8 mouse cellular contexts compared by ENCODE assay signal in the genomic region with DNA sequence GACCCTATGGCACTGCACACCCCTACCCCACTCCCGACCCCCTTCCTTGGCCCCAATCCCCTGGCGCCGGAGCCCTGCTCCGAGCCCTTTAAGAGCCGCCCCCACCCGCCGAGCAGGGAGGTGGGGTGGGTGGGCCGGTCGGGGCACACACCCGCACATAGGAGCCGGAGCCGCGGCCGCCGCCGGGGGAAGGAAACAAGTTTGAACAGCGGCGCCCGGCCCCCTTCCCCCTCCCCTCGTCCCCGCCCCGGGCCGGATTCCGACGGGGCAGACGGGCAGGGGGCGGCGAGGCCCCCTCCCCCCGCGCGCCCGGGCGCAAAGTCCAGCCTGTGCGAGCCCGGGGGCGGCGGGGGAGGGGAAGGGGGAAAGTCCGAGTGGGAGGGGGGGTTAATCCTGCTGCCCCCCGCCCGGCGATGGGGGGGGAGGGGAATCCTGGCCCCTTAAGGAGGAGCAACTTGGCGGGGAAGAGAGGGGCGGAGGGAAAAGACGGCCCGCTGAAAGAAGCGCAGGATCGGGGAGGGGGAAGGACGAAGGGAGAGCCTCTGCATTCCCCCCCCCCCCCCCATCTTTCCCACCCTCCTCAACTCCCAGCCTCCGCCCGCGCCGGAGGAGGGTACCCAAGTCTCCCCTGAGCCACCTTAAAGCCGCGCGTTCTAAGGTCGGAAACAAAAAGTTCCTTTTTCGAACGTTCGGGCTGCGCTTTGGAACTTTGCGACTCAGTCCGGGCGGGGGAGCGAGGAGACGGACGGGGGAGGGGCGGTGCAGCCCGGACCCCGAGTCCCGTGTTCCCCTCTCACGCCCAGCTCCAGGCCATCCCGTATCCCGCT. TPM values are rescaled to one million over a fixed set of nuclear protein-coding genes. Genes with fewer than 3 reads are reported as not detected.
DNase-seq lines count a peak whose midpoint lies in the region; ATAC-seq and TF ChIP-seq lines count a peak whose summit lies in the region.

No protein-coding gene starts in this region.

- peak overlapping the region; percentile 91 for H3K9ac ChIP-seq in liver, embryonic 12.5 days

- peak overlapping the region; percentile 100 for H3K4me3 ChIP-seq in kidney, adult 2 months (ENCODE audit: insufficient read depth, low read depth, low read length)
- peak overlapping the region; percentile 75 for H3K4me3 ChIP-seq in liver, embryonic 12.5 days
- H3K4me3 ChIP-seq in testis, adult 2 months (ENCODE audit: control insufficient read depth, low read depth, low read length), result peak overlapping the region; percentile 96

- peaks cover 2% of the 10 kb centered on the region; the same call in 1 of the 2 replicates for H3K36me3 ChIP-seq in kidney, adult 2 months (ENCODE audit: control insufficient read depth, insufficient read depth, low read length)
- peaks cover 22% of the 10 kb centered on the region for H3K36me3 ChIP-seq in liver, embryonic 12.5 days
- H3K36me3 ChIP-seq in testis, adult 2 months (ENCODE audit: control insufficient read depth, insufficient read depth, low read length), result no peaks in the 10 kb centered on the region

- no peak for TF ChIP-seq CTCF in kidney, adult 2 months (conservative IDR thresholded peaks at IDR 0.05; ENCODE audit: insufficient read depth, insufficient read length, low read depth, low read length)
- TF ChIP-seq CTCF in testis, adult 2 months (IDR thresholded peaks at IDR 0.05; ENCODE audit: control insufficient read depth, insufficient read depth, insufficient replicate concordance, low read depth, low read length), result no peak

- DNase-seq in 3134 (ENCODE audit: extremely low read depth, insufficient read length, low spot score), result peak; percentile 69
- DNase-seq in embryo, embryonic 9.5 days (ENCODE audit: extremely low spot score), result peak; percentile 92
- peak; percentile 69 for DNase-seq in heart, adult 8-10 months (ENCODE audit: low spot score)
- peak; percentile 88 for DNase-seq in kidney, adult 2 months
- DNase-seq in naive thymus-derived CD4-positive, alpha-beta T cell, adult 2 months (ENCODE audit: low read depth), result peak; percentile 85

- peaks cover 19% of the 10 kb centered on the region for H3K4me1 ChIP-seq in kidney, adult 2 months (ENCODE audit: control insufficient read depth, insufficient read depth, low read length)
- H3K4me1 ChIP-seq in liver, embryonic 12.5 days, result peaks cover 65% of the 10 kb centered on the region
- H3K4me1 ChIP-seq in testis, adult 2 months (ENCODE audit: control insufficient read depth, insufficient read depth, low read length), result peaks cover 29% of the 10 kb centered on the region

- 1% methylated on average over 68 of the region's 73 CpGs for WGBS in kidney, adult 2 months
- under 1% methylated on average over 49 of the region's 73 CpGs for WGBS in liver, embryonic 12.5 days (ENCODE audit: insufficient replicate concordance)

- no peaks in the 10 kb centered on the region for H3K27me3 ChIP-seq in kidney, adult 2 months (replicated peaks; ENCODE audit: control insufficient read depth, insufficient read depth, low read length)
- H3K27me3 ChIP-seq in liver, embryonic 12.5 days (replicated peaks), result 0 out of 2 replicates have a peak, but pooled peaks cover 5% of the 10 kb centered on the region
- no peaks in the 10 kb centered on the region for H3K27me3 ChIP-seq in testis, adult 2 months (ENCODE audit: control insufficient read depth, insufficient read depth, low read length)

- peak overlapping the region; percentile 99 for H3K27ac ChIP-seq in kidney, adult 2 months (ENCODE audit: insufficient read depth, low read depth, low read length)
- H3K27ac ChIP-seq in liver, embryonic 12.5 days, result peak overlapping the region; percentile 88
- H3K27ac ChIP-seq in testis, adult 2 months (ENCODE audit: control insufficient read depth, insufficient read depth, low read depth, low read length), result peak overlapping the region; percentile 81

- H3K4me2 ChIP-seq in liver, embryonic 12.5 days, result peak overlapping the region; percentile 100

- H3K9me3 ChIP-seq in liver, embryonic 12.5 days (replicated peaks), result no peaks in the 10 kb centered on the region

- no peak for TF ChIP-seq POLR2A in kidney, adult 2 months (IDR thresholded peaks at IDR 0.05; ENCODE audit: low read depth, low read length)
- no peak for TF ChIP-seq POLR2A in testis, adult 2 months (IDR thresholded peaks at IDR 0.05; ENCODE audit: control insufficient read depth, low read depth, low read length)

- peak; percentile 37 for ATAC-seq in activated CD4-positive, CD25-positive, alpha-beta regulatory T cell, adult 4 months
- peak; percentile 46 for ATAC-seq in liver, embryonic 12.5 days

RNA-seq across cellular contexts. Expression of gene Erf, which starts 1.0 kb away (rescaled TPM):
- under 1 TPM; 0.28 to 0.38 TPM for polyA plus RNA-seq in activated CD4-positive, CD25-positive, alpha-beta regulatory T cell, adult 4 months (2017; shearing (Covaris generic))
- 10 to 100 TPM; 17.2 to 22.5 (median 21.2) TPM for total RNA-seq in heart, adult 8-10 months (2022)
- polyA plus RNA-seq in kidney, adult 2 months (2012; rRNA removed), result 37.0 and 46.2 TPM in 2 replicates
- 6.5 and 7.5 TPM in 2 replicates for polyA plus RNA-seq in liver, embryonic 12.5 days (2016; fragmentation: Nextera tagmentation; extraction: Ambion mirVana)
- polyA plus RNA-seq in testis, adult 2 months (2012; rRNA removed), result 40.4 and 44.1 TPM in 2 replicates

RNA-seq across cellular contexts. Expression of gene Gsk3a, which starts 11.9 kb away (rescaled TPM):
- 1 to 10 TPM; 8.9 to 9.8 TPM for polyA plus RNA-seq in activated CD4-positive, CD25-positive, alpha-beta regulatory T cell, adult 4 months (2017; shearing (Covaris generic))
- 10 to 100 TPM; 66.1 to 71.3 (median 68.3) TPM for total RNA-seq in heart, adult 8-10 months (2022)
- polyA plus RNA-seq in kidney, adult 2 months (2012; rRNA removed), result 127 and 128 TPM in 2 replicates
- 13.0 and 14.4 TPM in 2 replicates for polyA plus RNA-seq in liver, embryonic 12.5 days (2016; fragmentation: Nextera tagmentation; extraction: Ambion mirVana)
- polyA plus RNA-seq in testis, adult 2 months (2012; rRNA removed), result 91.9 and 94.8 TPM in 2 replicates

RNA-seq across cellular contexts. Expression of gene Cic, which starts 18.0 kb away (rescaled TPM):
- 10 to 100 TPM; 23.2 to 26.0 TPM for polyA plus RNA-seq in activated CD4-positive, CD25-positive, alpha-beta regulatory T cell, adult 4 months (2017; shearing (Covaris generic))
- total RNA-seq in heart, adult 8-10 months (2022), result 10 to 100 TPM; 52.0 to 71.5 (median 59.6) TPM
- 41.8 and 41.9 TPM in 2 replicates for polyA plus RNA-seq in kidney, adult 2 months (2012; rRNA removed)
- 17.0 TPM in 2 replicates for polyA plus RNA-seq in liver, embryonic 12.5 days (2016; fragmentation: Nextera tagmentation; extraction: Ambion mirVana)
- 41.8 and 42.1 TPM in 2 replicates for polyA plus RNA-seq in testis, adult 2 months (2012; rRNA removed)

RNA-seq across cellular contexts. Expression of gene Zfp526, which starts 28.3 kb away (rescaled TPM):
- 1 to 10 TPM; 2.6 to 4.0 TPM for polyA plus RNA-seq in activated CD4-positive, CD25-positive, alpha-beta regulatory T cell, adult 4 months (2017; shearing (Covaris generic))
- total RNA-seq in heart, adult 8-10 months (2022), result 10 to 100 TPM in 2 of 4 experiments, 1 to 10 TPM in 2; 9.0 to 12.3 (median 9.9) TPM
- polyA plus RNA-seq in kidney, adult 2 months (2012; rRNA removed), result 8.9 and 10.8 TPM in 2 replicates
- polyA plus RNA-seq in liver, embryonic 12.5 days (2016; fragmentation: Nextera tagmentation; extraction: Ambion mirVana), result 2.3 and 2.8 TPM in 2 replicates
- polyA plus RNA-seq in testis, adult 2 months (2012; rRNA removed), result 29.4 and 31.9 TPM in 2 replicates

RNA-seq across cellular contexts. Expression of gene Dedd2, which starts 29.1 kb away (rescaled TPM):
- polyA plus RNA-seq in activated CD4-positive, CD25-positive, alpha-beta regulatory T cell, adult 4 months (2017; shearing (Covaris generic)), result 10 to 100 TPM; 26.7 to 31.8 TPM
- total RNA-seq in heart, adult 8-10 months (2022), result 10 to 100 TPM; 14.0 to 23.0 (median 17.2) TPM
- 34.8 and 43.7 TPM in 2 replicates for polyA plus RNA-seq in kidney, adult 2 months (2012; rRNA removed)
- polyA plus RNA-seq in liver, embryonic 12.5 days (2016; fragmentation: Nextera tagmentation; extraction: Ambion mirVana), result 31.4 and 33.4 TPM in 2 replicates
- 26.0 and 27.1 TPM in 2 replicates for polyA plus RNA-seq in testis, adult 2 months (2012; rRNA removed)

Comparison
In these comparisons a context has a peak if more than half of its experiments do, and no peak if none do; other contexts are left out.
1. Peak in every context shown above with its lines: DNase-seq, ATAC-seq, H3K4me3 ChIP-seq and H3K27ac ChIP-seq.